Mouse (Mus musculus) embryonic facial prominence, embryonic 13.5 days (tissue): ENCODE results near the gene Gpr146. TPM values are rescaled to one million over a fixed set of nuclear protein-coding genes. Genes with fewer than 3 reads are reported as not detected.

ENCODE experiments used
- ATAC-seq: fragments of 200-750 bp; cut with Nextera tagmentation; 2 replicates; pipeline ENCODE4 v1.8.0; 2017; ENCODE audit warnings: low read depth; ENCODE audit not compliant: insufficient number of reproducible peaks, insufficient read depth, low FRiP score, low TSS enrichment
- H3K27ac ChIP-seq: fragments of 300-500 bp; sonication (generic); 2 replicates; pipeline ENCODE4 v1.5.1; 2015; ENCODE audit warnings: moderate library complexity, mild to moderate bottlenecking, inconsistent platforms
- H3K27me3 ChIP-seq: fragments of 300-500 bp; sonication (generic); 2 replicates; pipeline ENCODE4 v1.6.1; 2015; ENCODE audit warnings: mild to moderate bottlenecking, inconsistent platforms
- H3K36me3 ChIP-seq: fragments of 300-500 bp; sonication (generic); 2 replicates; pipeline ENCODE4 v1.6.1; 2015; ENCODE audit warnings: mild to moderate bottlenecking, inconsistent platforms
- H3K4me1 ChIP-seq: fragments of 300-500 bp; sonication (generic); 2 replicates; pipeline ENCODE4 v1.6.1; 2015; ENCODE audit warnings: inconsistent platforms
- H3K4me2 ChIP-seq: fragments of 300-500 bp; sonication (generic); 2 replicates; pipeline ENCODE4 v1.6.1; 2015; ENCODE audit warnings: moderate library complexity, mild to moderate bottlenecking, inconsistent platforms
- H3K4me3 ChIP-seq: fragments of 300-500 bp; sonication (generic); 2 replicates; pipeline ENCODE4 v1.5.1; 2015; ENCODE audit warnings: mild to moderate bottlenecking, inconsistent platforms
- H3K9ac ChIP-seq: fragments of 300-500 bp; sonication (generic); 2 replicates; pipeline ENCODE4 v1.6.1; 2015; ENCODE audit warnings: mild to moderate bottlenecking, inconsistent platforms
- H3K9me3 ChIP-seq: fragments of 300-500 bp; sonication (generic); 2 replicates; pipeline ENCODE4 v1.6.1; 2016; ENCODE audit warnings: inconsistent platforms
- WGBS: fragments of 180-500 bp; shearing (Covaris S2); methylation state at CpG from one replicate; pipeline ENCODE4 v1.1.7; 2015; ENCODE audit warnings: mixed read lengths; 5-methylcytosine and 5-hydroxymethylcytosine counted together
- polyA plus RNA-seq: library from polyadenylated mRNA; unstranded; fragments of >200 nt; fragmentation: Nextera tagmentation; extraction: Ambion mirVana; gene quantifications from 2 replicates; pipeline ENCODE4 v1.2.1, GENCODE M21; 2015

The Gpr146 gene
- polyA plus RNA-seq, 1 experiment from 2014 or later: 2.5 TPM

DNA sequence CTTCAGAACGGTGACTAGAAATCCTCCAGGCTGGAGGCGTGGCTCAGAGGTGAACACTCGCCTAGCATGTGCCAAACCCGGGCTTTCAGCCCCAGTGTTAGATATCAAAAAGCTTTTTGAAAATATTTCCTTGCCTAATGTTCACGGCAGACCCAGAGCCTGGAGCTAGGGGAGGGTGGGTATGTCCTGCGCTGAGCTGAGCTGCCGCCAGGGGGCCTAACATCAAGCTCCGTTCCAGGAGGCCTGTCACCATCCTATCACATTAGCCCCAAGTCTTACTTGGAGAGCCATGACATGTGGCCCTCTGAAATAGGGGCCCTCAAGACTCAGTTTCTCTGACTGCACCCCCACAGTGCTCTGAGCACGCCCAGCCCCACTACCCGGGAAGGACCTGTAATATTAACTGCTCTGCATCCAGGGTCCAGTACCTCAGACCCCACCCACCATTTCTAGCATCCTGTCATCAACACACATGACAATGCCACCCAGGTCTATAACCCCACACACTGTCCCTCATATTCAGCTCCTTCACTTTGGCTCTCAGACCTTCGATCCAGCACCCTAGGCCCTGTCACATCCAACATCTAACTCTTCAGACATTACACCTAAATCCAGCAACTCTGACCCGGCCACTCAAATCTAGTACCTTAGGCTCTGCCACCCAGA is 33.3 kb upstream of the Gpr146 start:
- Histone ChIP-seq H3K27ac (peak overlapping the region; percentile 87), H3K9ac (peak overlapping the region; percentile 93), H3K4me1 (peaks cover 25% of the 10 kb centered on the region), H3K4me3 (peak overlapping the region; percentile 90), H3K36me3 (peaks cover 35% of the 10 kb centered on the region), H3K4me2 (peak overlapping the region; percentile 98), H3K9me3 (no peaks in the 10 kb centered on the region), H3K27me3 (no peaks in the 10 kb centered on the region)
- WGBS: 3% methylated on average over 12 of the region's 12 CpGs
- ATAC-seq: 0 out of 2 replicates have a peak, but pooled peaks have one; percentile 28

DNA sequence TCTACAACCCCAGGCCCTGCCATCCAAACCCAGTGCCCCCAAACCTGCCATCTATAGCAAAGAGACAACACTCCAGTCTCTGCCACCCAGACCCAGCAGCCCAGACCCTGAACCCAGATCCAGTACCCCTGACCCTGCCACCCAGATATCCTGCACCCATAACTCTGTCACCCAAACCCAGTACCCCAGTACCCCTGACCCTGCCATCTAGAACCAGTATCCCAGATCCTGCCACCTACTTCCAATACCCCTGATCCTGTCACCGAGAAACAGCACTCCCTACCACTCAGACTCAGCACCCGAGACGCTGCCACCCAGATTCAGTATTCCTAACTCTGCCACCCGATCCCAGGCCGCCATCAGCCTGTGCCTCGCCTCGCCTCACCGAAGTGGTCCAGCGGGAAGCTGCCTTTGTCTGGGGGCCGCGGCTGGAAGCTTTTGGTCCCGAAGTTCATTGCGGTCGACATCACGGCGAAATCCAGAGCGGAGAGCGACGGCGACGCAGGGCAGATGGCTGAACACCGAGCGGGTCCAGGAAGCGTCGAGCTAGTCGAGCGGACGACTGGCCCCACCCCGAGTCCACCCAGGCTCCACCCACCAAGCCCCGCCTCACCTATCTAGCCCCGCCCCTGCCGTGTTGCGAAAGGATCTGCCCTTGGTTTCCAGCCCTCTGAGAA is 32.7 kb upstream of the Gpr146 start:
- Histone ChIP-seq H3K4me1 (peaks cover 25% of the 10 kb centered on the region), H3K4me3 (peak overlapping the region; percentile 90), H3K9ac (peak overlapping the region; percentile 93), H3K27ac (peak overlapping the region; percentile 87), H3K4me2 (peak overlapping the region; percentile 98), H3K9me3 (no peaks in the 10 kb centered on the region), H3K27me3 (no peaks in the 10 kb centered on the region), H3K36me3 (peaks cover 28% of the 10 kb centered on the region)
- under 1% methylated on average over 33 of the region's 33 CpGs for WGBS
- ATAC-seq: peak; percentile 87

DNA sequence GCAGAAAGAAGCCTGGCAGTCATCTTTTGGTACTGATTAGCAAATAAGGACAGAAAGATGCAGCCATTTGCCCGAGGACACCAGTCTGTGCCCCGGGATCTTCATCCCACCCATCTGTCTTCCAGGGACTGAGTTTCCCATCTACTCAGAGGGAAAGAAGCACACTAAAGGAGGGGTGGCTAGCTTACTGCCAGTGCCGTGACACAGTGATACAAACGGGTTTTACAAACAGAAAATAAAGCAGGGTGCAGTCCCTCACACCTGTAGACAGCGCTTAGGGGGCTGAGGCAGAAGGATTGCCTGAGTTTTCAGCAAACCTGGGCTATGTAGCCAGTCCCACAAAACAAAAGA is 32.2 kb upstream of the Gpr146 start:
- ATAC-seq: no peak
- H3K27me3 ChIP-seq: no peaks in the 10 kb centered on the region
- no peaks in the 10 kb centered on the region for H3K9me3 ChIP-seq
- H3K36me3 ChIP-seq: peaks cover 23% of the 10 kb centered on the region
- peak overlapping the region; percentile 90 for H3K4me3 ChIP-seq
- 10% methylated on average over 5 of the region's 5 CpGs for WGBS
- peak overlapping the region; percentile 98 for H3K4me2 ChIP-seq
- H3K27ac ChIP-seq: peak overlapping the region; percentile 51
- peaks cover 30% of the 10 kb centered on the region for H3K4me1 ChIP-seq
- peak overlapping the region; percentile 93 for H3K9ac ChIP-seq

DNA sequence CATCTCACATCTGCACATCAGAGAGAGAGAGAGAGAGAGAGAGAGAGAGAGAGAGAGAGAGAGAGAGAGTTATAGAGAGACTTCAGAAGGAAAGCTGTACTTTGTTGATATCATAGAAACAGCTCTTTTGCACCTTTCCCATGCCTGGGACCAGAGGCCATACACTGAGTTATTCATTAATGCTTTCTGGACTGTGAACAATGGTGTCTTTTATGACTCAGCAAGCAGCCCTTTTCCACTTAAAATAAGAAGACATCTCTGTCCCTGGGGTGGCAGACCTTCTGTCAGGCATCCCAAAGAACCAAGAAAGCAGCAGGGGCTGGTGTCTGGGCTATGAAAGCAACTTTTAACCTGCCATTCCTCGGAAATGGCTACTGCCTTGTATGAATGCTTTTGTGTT is 30.3 kb upstream of the Gpr146 start:
- Histone ChIP-seq H3K4me1 (peaks cover 49% of the 10 kb centered on the region), H3K9ac (no peak overlapping the region), H3K27me3 (no peaks in the 10 kb centered on the region), H3K36me3 (peaks cover 7% of the 10 kb centered on the region), H3K9me3 (no peaks in the 10 kb centered on the region), H3K4me3 (no peak overlapping the region), H3K4me2 (no peak overlapping the region), H3K27ac (no peak overlapping the region)
- WGBS: 45% methylated on average over 1 of the region's 1 CpGs
- ATAC-seq: no peak

DNA sequence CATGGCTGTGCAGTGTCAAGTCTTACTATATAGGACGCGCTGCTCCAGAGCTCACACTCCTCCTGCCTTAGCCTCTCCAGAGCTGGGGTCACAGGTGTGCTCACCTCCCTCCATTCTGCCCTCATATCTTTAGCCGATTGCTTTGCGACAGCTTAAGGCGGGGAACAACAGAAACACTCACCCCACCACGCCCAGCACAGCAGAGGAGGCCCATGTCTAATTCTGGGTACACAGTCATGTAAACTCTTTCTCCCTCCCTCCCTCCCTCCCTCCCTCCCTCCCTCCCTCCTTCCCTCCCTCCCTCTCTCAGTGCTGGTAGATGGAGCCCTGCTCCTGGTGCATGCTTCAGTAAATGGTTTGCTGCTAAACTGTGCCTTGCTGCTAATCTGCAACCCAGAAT is 27.8 kb upstream of the Gpr146 start:
- 62% methylated on average over 6 of the region's 6 CpGs for WGBS
- Histone ChIP-seq H3K36me3 (no peaks in the 10 kb centered on the region), H3K9ac (no peak overlapping the region), H3K9me3 (no peaks in the 10 kb centered on the region), H3K27ac (peak overlapping the region; percentile 19; the same call in 1 of the 2 replicates), H3K4me1 (peaks cover 42% of the 10 kb centered on the region), H3K27me3 (no peaks in the 10 kb centered on the region), H3K4me2 (no peak overlapping the region), H3K4me3 (no peak overlapping the region)
- no peak for ATAC-seq

DNA sequence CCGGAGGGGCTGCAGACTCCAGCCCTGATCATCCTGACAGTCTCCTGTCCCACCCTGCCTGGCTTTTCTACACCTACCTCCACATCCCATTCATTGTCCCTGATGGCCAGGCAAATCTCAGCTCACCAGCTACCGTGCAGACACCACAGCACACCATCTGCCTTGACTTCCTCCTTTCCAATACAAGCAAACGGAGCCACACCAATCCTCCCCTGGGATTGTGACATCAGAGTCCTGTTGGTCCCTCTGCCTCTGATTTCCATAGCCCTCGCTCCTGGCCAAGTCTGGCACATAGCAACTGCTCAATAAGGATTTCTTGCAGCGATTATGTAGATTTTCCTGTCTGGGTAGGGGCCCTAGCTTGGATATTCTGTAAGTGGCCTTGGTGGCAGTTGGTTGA is 26.4 kb upstream of the Gpr146 start, which contains the start of gene Cox19:
Gene Cox19 (minus strand): TSS at position 285 of the 400 bp plus-strand sequence.
- 54% methylated on average over 5 of the region's 5 CpGs for WGBS
- Histone ChIP-seq H3K36me3 (no peaks in the 10 kb centered on the region), H3K9ac (peak within 1 kb of the TSS; percentile 44), H3K27me3 (no peaks in the 10 kb centered on the region), H3K4me1 (peaks cover 44% of the 10 kb centered on the region), H3K9me3 (no peaks in the 10 kb centered on the region), H3K4me2 (peak within 1 kb of the TSS; percentile 45), H3K4me3 (0 out of 2 replicates have a peak within 1 kb of the TSS, but pooled peaks have one; percentile 29), H3K27ac (peak within 1 kb of the TSS; percentile 87)
- ATAC-seq: no peak

DNA sequence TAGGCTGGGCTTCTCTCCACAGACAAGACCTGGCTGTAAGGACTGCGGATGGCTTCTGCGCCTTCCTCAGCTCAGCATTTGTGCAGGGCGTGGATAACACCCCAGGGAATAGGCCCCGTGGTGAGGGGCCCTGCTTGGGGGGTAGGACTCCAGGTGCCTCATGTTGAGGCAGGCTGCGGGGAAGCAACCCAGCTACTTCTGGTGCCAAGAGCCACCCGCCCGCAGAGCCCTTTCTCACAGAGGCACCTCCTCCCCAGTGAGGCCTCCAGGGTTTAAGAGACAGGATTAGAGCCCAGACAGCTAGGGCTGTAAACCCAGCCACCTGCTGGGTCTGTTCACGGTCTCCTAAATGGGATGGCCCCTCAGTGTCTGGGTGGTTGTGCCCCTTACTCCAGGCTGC is 25.9 kb upstream of the Gpr146 start:
- no peaks in the 10 kb centered on the region for H3K9me3 ChIP-seq
- H3K9ac ChIP-seq: peak overlapping the region; percentile 44
- WGBS: 18% methylated on average over 8 of the region's 8 CpGs
- H3K4me1 ChIP-seq: peaks cover 44% of the 10 kb centered on the region
- H3K4me2 ChIP-seq: peak overlapping the region; percentile 45
- H3K4me3 ChIP-seq: 0 out of 2 replicates have a peak overlapping the region, but pooled peaks have one; percentile 1
- no peaks in the 10 kb centered on the region for H3K27me3 ChIP-seq
- H3K36me3 ChIP-seq: no peaks in the 10 kb centered on the region
- peak overlapping the region; percentile 87 for H3K27ac ChIP-seq
- ATAC-seq: peak; percentile 18; the same call in 1 of the 2 replicates

DNA sequence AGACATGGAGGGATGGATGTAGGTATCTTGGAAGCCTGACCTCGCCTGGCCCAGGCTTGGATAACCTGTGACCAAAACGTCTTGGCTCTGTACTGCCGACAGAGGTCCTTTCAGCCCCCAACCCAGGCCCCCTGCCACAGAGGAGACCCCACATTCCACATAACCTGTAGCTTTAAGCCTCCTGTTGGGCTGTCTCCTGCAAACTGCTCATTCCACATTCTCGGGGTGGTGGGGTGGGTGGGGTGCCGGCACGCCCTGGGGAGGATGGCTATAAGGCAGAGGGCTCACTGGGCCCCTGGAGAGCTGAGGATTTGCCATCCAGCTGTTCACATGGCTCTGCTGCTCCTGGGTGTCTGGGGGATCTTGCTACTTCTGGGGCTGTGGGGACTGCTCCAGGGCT is 25.2 kb upstream of the Gpr146 start, which contains the start of gene Cyp2w1:
Gene Cyp2w1 (plus strand): TSS at position 301 of the 400 bp plus-strand sequence.
- peaks cover 40% of the 10 kb centered on the region for H3K4me1 ChIP-seq
- H3K36me3 ChIP-seq: no peaks in the 10 kb centered on the region
- H3K27ac ChIP-seq: peak within 1 kb of the TSS; percentile 87
- peak within 1 kb of the TSS; percentile 44 for H3K9ac ChIP-seq
- no peaks in the 10 kb centered on the region for H3K27me3 ChIP-seq
- H3K4me3 ChIP-seq: peak within 1 kb of the TSS; percentile 29
- 47% methylated on average over 6 of the region's 6 CpGs for WGBS
- peak within 1 kb of the TSS; percentile 45 for H3K4me2 ChIP-seq
- no peak for ATAC-seq
- H3K9me3 ChIP-seq: no peaks in the 10 kb centered on the region

DNA sequence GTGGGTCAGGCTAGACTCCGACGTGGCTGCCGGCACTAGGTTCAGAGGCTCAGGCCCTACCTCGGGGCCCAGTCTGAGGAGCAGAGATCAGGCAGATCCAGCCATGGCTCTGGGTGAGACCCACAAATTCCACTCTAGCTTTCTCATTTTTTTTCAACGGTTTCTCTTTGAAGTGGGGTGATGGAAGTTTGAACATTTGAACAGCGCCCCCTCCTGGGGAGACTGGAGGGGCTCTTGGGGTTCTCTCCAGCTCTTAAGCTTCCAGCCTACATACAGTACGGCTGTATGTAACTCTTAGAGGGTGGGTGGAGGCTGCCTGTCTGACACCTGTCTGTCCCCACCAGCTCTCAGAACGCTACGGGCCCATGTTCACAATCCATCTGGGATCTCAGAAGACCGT is 24.0 kb upstream of the Gpr146 start:
- peak overlapping the region; percentile 29 for H3K4me3 ChIP-seq
- 58% methylated on average over 10 of the region's 10 CpGs for WGBS
- H3K36me3 ChIP-seq: peaks cover 4% of the 10 kb centered on the region; the same call in 1 of the 2 replicates
- H3K27ac ChIP-seq: peak overlapping the region; percentile 66
- H3K27me3 ChIP-seq: no peaks in the 10 kb centered on the region
- H3K4me1 ChIP-seq: peaks cover 40% of the 10 kb centered on the region
- peak overlapping the region; percentile 45 for H3K4me2 ChIP-seq
- ATAC-seq: no peak
- H3K9me3 ChIP-seq: no peaks in the 10 kb centered on the region
- peak overlapping the region; percentile 7; the same call in 1 of the 2 replicates for H3K9ac ChIP-seq

DNA sequence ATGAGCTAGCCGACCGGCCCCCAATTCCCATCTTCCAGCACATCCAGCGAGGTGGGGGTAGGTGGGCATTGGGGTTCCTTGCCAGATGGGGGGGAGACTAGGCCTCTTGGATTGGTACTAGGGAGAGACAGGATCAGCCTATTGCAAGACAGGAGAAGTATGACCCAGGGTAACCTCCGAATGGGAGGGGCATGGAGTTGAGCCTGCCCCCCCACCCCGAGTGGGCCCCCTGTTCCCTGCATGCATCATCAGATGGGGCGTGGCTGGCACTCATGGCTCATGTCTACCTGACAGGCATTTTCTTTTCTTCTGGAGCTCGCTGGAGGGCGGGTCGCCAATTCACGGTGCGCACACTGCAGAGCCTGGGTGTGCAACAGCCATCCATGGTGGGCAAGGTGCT is 23.6 kb upstream of the Gpr146 start:
- H3K27ac ChIP-seq: no peak overlapping the region
- no peaks in the 10 kb centered on the region for H3K27me3 ChIP-seq
- no peaks in the 10 kb centered on the region for H3K9me3 ChIP-seq
- H3K4me3 ChIP-seq: peak overlapping the region; percentile 29
- ATAC-seq: no peak
- peaks cover 40% of the 10 kb centered on the region for H3K4me1 ChIP-seq
- H3K36me3 ChIP-seq: peaks cover 4% of the 10 kb centered on the region; the same call in 1 of the 2 replicates
- H3K4me2 ChIP-seq: peak overlapping the region; percentile 34
- peak overlapping the region; percentile 21; the same call in 1 of the 2 replicates for H3K9ac ChIP-seq
- WGBS: 74% methylated on average over 11 of the region's 11 CpGs

DNA sequence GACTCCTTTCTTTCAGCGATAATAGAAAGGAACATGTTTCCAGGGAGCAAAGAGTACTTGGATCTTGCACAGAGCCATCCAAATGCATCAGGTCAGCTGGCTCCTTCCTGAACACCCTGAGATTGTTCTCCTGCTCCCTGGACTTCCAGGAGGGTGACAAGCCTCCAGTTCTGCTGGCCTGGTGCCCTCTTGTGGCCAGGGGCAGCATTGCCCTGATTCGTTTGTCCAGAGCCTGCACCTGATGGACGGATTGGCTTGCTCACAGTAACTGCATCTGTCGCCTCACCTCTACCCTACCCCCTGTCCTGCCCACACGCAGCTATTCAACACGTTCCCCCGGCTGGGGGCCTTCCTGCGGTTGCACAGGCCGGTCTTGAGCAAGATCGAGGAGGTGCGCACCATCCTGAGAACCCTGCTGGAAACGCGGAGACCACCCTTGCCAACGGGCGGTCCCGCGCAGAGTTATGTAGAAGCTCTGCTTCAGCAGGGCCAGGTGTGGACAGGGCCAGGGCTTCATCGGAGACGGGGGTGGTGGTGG is 22.2 kb upstream of the Gpr146 start:
- H3K27ac ChIP-seq: no peak overlapping the region
- no peak for ATAC-seq
- no peaks in the 10 kb centered on the region for H3K9me3 ChIP-seq
- H3K4me1 ChIP-seq: peaks cover 36% of the 10 kb centered on the region
- H3K27me3 ChIP-seq: no peaks in the 10 kb centered on the region
- H3K9ac ChIP-seq: 0 out of 2 replicates have a peak overlapping the region, but pooled peaks have one; percentile 40
- H3K4me2 ChIP-seq: no peak overlapping the region
- peaks cover 4% of the 10 kb centered on the region; the same call in 1 of the 2 replicates for H3K36me3 ChIP-seq
- 43% methylated on average over 19 of the region's 19 CpGs for WGBS
- H3K4me3 ChIP-seq: no peak overlapping the region
